Mouse (Mus musculus) embryonic facial prominence, embryonic 13.5 days (tissue): ENCODE results near the gene Ccdc194. TPM values are rescaled to one million over a fixed set of nuclear protein-coding genes. Genes with fewer than 3 reads are reported as not detected.

Experiments used
- ATAC-seq: fragments of 200-750 bp; cut with Nextera tagmentation; 2 replicates; pipeline ENCODE4 v1.8.0; 2017; ENCODE audit warnings: low read depth; ENCODE audit not compliant: insufficient number of reproducible peaks, insufficient read depth, low FRiP score, low TSS enrichment
- H3K27ac ChIP-seq: fragments of 300-500 bp; sonication (generic); 2 replicates; pipeline ENCODE4 v1.5.1; 2015; ENCODE audit warnings: moderate library complexity, mild to moderate bottlenecking, inconsistent platforms
- H3K27me3 ChIP-seq: fragments of 300-500 bp; sonication (generic); 2 replicates; pipeline ENCODE4 v1.6.1; 2015; ENCODE audit warnings: mild to moderate bottlenecking, inconsistent platforms
- H3K36me3 ChIP-seq: fragments of 300-500 bp; sonication (generic); 2 replicates; pipeline ENCODE4 v1.6.1; 2015; ENCODE audit warnings: mild to moderate bottlenecking, inconsistent platforms
- H3K4me1 ChIP-seq: fragments of 300-500 bp; sonication (generic); 2 replicates; pipeline ENCODE4 v1.6.1; 2015; ENCODE audit warnings: inconsistent platforms
- H3K4me2 ChIP-seq: fragments of 300-500 bp; sonication (generic); 2 replicates; pipeline ENCODE4 v1.6.1; 2015; ENCODE audit warnings: moderate library complexity, mild to moderate bottlenecking, inconsistent platforms
- H3K4me3 ChIP-seq: fragments of 300-500 bp; sonication (generic); 2 replicates; pipeline ENCODE4 v1.5.1; 2015; ENCODE audit warnings: mild to moderate bottlenecking, inconsistent platforms
- H3K9ac ChIP-seq: fragments of 300-500 bp; sonication (generic); 2 replicates; pipeline ENCODE4 v1.6.1; 2015; ENCODE audit warnings: mild to moderate bottlenecking, inconsistent platforms
- H3K9me3 ChIP-seq: fragments of 300-500 bp; sonication (generic); 2 replicates; pipeline ENCODE4 v1.6.1; 2016; ENCODE audit warnings: inconsistent platforms
- WGBS: fragments of 180-500 bp; shearing (Covaris S2); methylation state at CpG from one replicate; pipeline ENCODE4 v1.1.7; 2015; ENCODE audit warnings: mixed read lengths; 5-methylcytosine and 5-hydroxymethylcytosine counted together
- polyA plus RNA-seq: library from polyadenylated mRNA; unstranded; fragments of >200 nt; fragmentation: Nextera tagmentation; extraction: Ambion mirVana; gene quantifications from 2 replicates; pipeline ENCODE4 v1.2.1, GENCODE M21; 2015

The Ccdc194 gene
- polyA plus RNA-seq, 1 experiment from 2014 or later: 0.77 TPM

- Histone ChIP-seq H3K36me3 (peaks cover 54% of the 10 kb centered on the region), H3K27ac (no peak overlapping the region), H3K4me2 (no peak overlapping the region), H3K4me3 (no peak overlapping the region), H3K27me3 (no peaks in the 10 kb centered on the region), H3K4me1 (peaks cover 34% of the 10 kb centered on the region), H3K9me3 (no peaks in the 10 kb centered on the region), H3K9ac (no peak overlapping the region)
- whole genome bisulfite sequencing: 83% methylated on average over 8 of the region's 8 CpGs
- ATAC-seq: no peak
These were observed 52.7 kb downstream of the Ccdc194 start for GRCm38 (mm10) chr8:71472601-71473386.

- Histone ChIP-seq H3K36me3 (peaks cover 54% of the 10 kb centered on the region), H3K9ac (no peak overlapping the region), H3K27me3 (no peaks in the 10 kb centered on the region), H3K27ac (no peak overlapping the region), H3K4me1 (peaks cover 25% of the 10 kb centered on the region), H3K9me3 (no peaks in the 10 kb centered on the region), H3K4me3 (no peak overlapping the region), H3K4me2 (no peak overlapping the region)
- no peak for ATAC-seq
- WGBS: 95% methylated on average over 17 of the region's 17 CpGs
These were observed 53.6 kb downstream of the Ccdc194 start for GRCm38 (mm10) chr8:71471861-71472260.

- Histone ChIP-seq H3K4me3 (peak overlapping the region; percentile 81; the same call in 1 of the 2 replicates), H3K36me3 (peaks cover 54% of the 10 kb centered on the region), H3K27me3 (no peaks in the 10 kb centered on the region), H3K4me2 (peak overlapping the region; percentile 92), H3K9me3 (no peaks in the 10 kb centered on the region), H3K27ac (no peak overlapping the region), H3K9ac (peak overlapping the region; percentile 82; the same call in 1 of the 2 replicates), H3K4me1 (peaks cover 23% of the 10 kb centered on the region)
- 77% methylated on average over 5 of the region's 5 CpGs for WGBS
- no peak for ATAC-seq
These were observed 54.6 kb downstream of the Ccdc194 start for GRCm38 (mm10) chr8:71470913-71471255.

- H3K27me3 ChIP-seq: no peaks in the 10 kb centered on the region
- H3K4me3 ChIP-seq: peak overlapping the region; percentile 81
- no peaks in the 10 kb centered on the region for H3K9me3 ChIP-seq
- H3K4me1 ChIP-seq: peaks cover 24% of the 10 kb centered on the region
- WGBS: 87% methylated on average over 3 of the region's 3 CpGs
- no peak for ATAC-seq
- peak overlapping the region; percentile 82 for H3K9ac ChIP-seq
- H3K4me2 ChIP-seq: peak overlapping the region; percentile 92
- H3K36me3 ChIP-seq: peaks cover 51% of the 10 kb centered on the region
- no peak overlapping the region for H3K27ac ChIP-seq
These were observed 55.2 kb downstream of the Ccdc194 start for GRCm38 (mm10) chr8:71470146-71470912.

Other genes with a start within 250 kb of the Ccdc194 start
- gene Use1, start 158.9 kb downstream of the Ccdc194 start, polyA plus RNA-seq: 115 and 118 TPM in 2 replicates
- gene Ocel1, start 154.4 kb downstream of the Ccdc194 start, polyA plus RNA-seq: 4.2 and 5.4 TPM in 2 replicates
- 43.8 and 46.6 TPM in 2 replicates for gene Nr2f6, start 143.8 kb downstream of the Ccdc194 start, polyA plus RNA-seq
- gene Ushbp1, start 129.9 kb downstream of the Ccdc194 start, polyA plus RNA-seq: 7.4 and 7.8 TPM in 2 replicates
- gene Babam1, start 128.8 kb downstream of the Ccdc194 start, polyA plus RNA-seq: 88.9 and 104 TPM in 2 replicates
- gene Ankle1, start 119.7 kb downstream of the Ccdc194 start, polyA plus RNA-seq: 44.4 and 45.0 TPM in 2 replicates
- 61.4 and 69.5 TPM in 2 replicates for gene Abhd8, start 62.1 kb downstream of the Ccdc194 start, polyA plus RNA-seq
- gene Mrpl34, start 60.8 kb downstream of the Ccdc194 start, polyA plus RNA-seq: 146 and 148 TPM in 2 replicates
- 109 and 113 TPM in 2 replicates for gene Dda1, start 56.5 kb downstream of the Ccdc194 start, polyA plus RNA-seq
- gene Ano8, start 39.7 kb downstream of the Ccdc194 start, polyA plus RNA-seq: 2.2 and 3.0 TPM in 2 replicates
- gene Gtpbp3, start 37.6 kb downstream of the Ccdc194 start, polyA plus RNA-seq: 22.4 and 23.5 TPM in 2 replicates
- gene Plvap, start 14.0 kb downstream of the Ccdc194 start, polyA plus RNA-seq: 47.3 and 52.2 TPM in 2 replicates
- gene Bst2, start 11.7 kb upstream of the Ccdc194 start, polyA plus RNA-seq: 18.0 and 22.0 TPM in 2 replicates
- 77.1 and 82.4 TPM in 2 replicates for gene Mvb12a, start 17.2 kb upstream of the Ccdc194 start, polyA plus RNA-seq
- 0.55 and 1.1 TPM in 2 replicates for gene Tmem221, start 33.2 kb upstream of the Ccdc194 start, polyA plus RNA-seq
- gene Nxnl1, start 40.9 kb upstream of the Ccdc194 start, polyA plus RNA-seq: not detected in 2 replicates
- gene Slc27a1, start 43.2 kb upstream of the Ccdc194 start, polyA plus RNA-seq: 47.8 and 59.4 TPM in 2 replicates
- gene Pgls, start 66.5 kb upstream of the Ccdc194 start, polyA plus RNA-seq: 224 and 244 TPM in 2 replicates
- gene Fam129c, start 71.9 kb upstream of the Ccdc194 start, polyA plus RNA-seq: 4.8 and 7.7 TPM in 2 replicates
- gene Colgalt1, start 85.3 kb upstream of the Ccdc194 start, polyA plus RNA-seq: 75.5 and 78.2 TPM in 2 replicates
- 0.87 and 1.2 TPM in 2 replicates for gene Unc13a, start 146.0 kb upstream of the Ccdc194 start, polyA plus RNA-seq
- 3.7 and 3.9 TPM in 2 replicates for gene Jak3, start 150.6 kb upstream of the Ccdc194 start, polyA plus RNA-seq
- gene Insl3, start 163.5 kb upstream of the Ccdc194 start, polyA plus RNA-seq: 0.89 TPM in 1 of 2 replicates, not detected in the other
- gene B3gnt3, start 176.1 kb upstream of the Ccdc194 start, polyA plus RNA-seq: 0.63 and 0.89 TPM in 2 replicates
- 4.3 and 5.5 TPM in 2 replicates for gene Fcho1, start 200.0 kb upstream of the Ccdc194 start, polyA plus RNA-seq